Mouse (Mus musculus) G1E (cell line): ENCODE measurements around the gene Tom1l2.

Experiments used
- CTCF ChIP-seq: IDR thresholded peaks from 2 replicates; pipeline ENCODE4 v1.5.1; 2012; ENCODE audit warnings: low read depth, low read length, inconsistent platforms, mixed read lengths
- GATA1 ChIP-seq: IDR thresholded peaks from 2 replicates; pipeline ENCODE4 v1.6.1; 2012; ENCODE audit warnings: borderline replicate concordance, low read length, inconsistent platforms, mixed read lengths
- POLR2AphosphoS5 ChIP-seq: IDR thresholded peaks from 2 replicates; pipeline ENCODE4 v1.6.1; 2012; ENCODE audit warnings: low read depth, low read length, inconsistent platforms; ENCODE audit not compliant: insufficient replicate concordance

DNA sequence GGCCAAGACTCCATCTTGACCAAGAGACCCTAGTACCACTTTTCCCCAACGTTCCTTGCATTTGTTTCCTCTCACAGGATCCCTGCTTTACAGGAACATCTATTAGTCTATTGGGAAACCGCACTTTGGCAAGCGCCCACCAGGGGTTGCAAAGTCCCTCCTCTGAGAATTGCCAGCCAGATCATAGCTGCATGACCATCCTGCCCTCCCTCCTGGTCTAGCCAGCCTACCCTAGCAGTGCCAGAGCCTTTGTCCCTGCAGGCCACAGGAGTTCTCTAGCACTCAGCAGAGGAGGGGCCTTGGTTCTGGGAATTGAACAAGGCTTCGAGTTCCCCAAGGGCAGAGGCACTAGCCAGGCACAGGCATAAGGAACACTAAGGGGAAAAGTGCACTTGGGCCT lies 128.0 kb downstream of the Tom1l2 start:
- TF ChIP-seq CTCF (0 out of 2 replicates have a peak, but pooled peaks have one; percentile 14), POLR2AphosphoS5 (no peak), GATA1 (no peak)
